Mouse (Mus musculus): ENCODE measurements around the gene Nts.
"Not testable (repeated sequence)": the region's sequence is repeated elsewhere in the genome, so short reads cannot be mapped to it uniquely, and the experiment has no call there.

The Nts gene

GRCm38 (mm10) chr10:102490386-102490785 lies at the start of gene Nts:
Nts (minus strand) TSS chr10:102490486.
- no peak for DNase-seq (ENCODE audit: low spot score in 2 of 2)

DNA sequence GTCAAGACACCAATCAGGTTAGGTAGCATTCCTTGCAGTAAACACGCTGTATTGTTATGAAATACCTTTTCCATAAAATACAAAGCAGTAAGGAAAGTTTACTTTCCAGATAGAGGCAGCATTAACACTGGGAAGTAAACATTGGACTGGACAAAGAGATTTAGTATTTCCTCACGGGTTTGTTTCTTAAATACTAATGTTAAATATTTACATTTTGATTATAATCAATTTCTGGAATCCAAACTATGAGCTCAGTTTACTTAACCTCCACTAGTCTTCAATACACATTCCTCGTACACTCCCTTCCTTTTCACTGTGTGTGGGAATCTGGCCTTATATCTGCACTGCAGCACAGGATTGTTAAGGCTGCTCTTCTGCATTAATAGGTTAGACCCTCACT lies 37.6 kb upstream of the Nts start:
- no peak for DNase-seq (ENCODE audit: low spot score in 2 of 2)

- DNase-seq (ENCODE audit: low spot score in 2 of 2), result no peak
These were observed 23.9 kb upstream of the Nts start for GRCm38 (mm10) chr10:102514159-102514558.

DNA sequence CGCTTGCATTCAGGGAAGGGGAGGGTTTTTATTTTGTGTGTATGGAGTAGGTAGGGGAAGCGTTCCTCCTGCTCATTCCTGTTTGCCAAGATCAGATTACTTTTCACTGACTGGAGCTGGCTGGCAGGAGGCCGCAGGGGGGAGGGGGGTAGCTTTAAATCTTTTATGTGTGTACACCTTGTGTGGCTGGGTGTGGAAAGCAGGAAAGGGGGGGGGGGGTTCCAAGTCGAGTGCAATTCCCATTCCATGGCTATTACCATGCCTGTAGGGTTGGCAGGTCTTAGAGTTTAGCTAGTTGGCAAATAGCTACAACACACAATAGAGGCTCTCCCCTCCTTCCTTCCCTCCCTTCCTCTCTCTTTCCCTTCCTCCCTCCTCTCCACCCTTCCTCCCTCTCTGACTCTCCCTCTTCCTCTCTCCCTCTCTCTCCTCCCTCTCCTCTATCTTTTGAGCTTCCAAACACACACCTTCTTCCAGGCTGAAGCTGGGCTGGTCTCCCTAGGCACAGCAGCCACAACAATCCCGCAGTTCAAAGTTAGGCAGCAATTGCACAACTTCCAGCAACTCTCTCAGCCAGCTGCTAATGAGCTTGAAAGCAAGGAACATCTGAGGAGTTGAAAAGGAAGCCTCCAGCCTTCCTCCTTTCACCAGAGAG lies 21.6 kb upstream of the Nts start, which contains the start of gene Rassf9:
Rassf9 (plus strand) TSS at position 416 of the 655 bp plus-strand sequence.
- DNase-seq (ENCODE audit: low spot score in 2 of 2), result peak; percentile 6 to 33

DNA sequence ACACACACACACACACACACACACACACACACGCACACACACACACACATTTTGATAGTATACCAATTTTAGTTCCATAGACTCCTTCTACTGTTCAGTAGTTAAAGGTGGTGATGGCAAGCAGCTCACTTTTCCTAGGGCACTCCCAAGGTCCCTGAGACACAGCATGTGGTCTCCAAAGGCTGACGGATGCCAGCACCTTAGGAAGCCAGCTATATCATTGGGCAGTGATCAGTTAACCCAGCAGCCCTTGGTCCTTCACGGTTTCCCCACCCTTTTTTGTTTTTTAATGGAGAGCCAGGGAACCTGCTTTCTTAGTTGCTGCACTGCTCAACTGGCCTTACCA lies 21.1 kb upstream of the Nts start:
- DNase-seq (ENCODE audit: low spot score in 2 of 2), result no peak

DNA sequence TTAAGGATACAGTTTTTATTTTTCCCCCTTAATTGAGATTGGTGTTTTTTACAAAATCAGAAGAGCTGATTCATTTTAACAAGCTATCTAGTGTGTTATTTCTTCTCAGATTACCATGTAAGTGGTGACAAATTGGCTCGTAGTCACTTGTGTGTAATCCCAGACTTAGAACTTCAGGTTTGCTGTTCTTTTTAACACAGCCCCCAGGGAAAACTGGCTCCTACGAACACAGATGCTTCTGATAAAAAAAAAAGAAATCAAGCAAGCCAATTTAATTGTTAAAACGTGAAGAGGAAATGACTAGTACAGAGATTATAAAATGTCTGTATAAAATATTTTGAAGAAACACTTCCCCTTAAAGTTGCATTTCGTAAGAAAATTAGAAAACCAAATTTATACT lies 17.1 kb upstream of the Nts start:
- no peak for DNase-seq (ENCODE audit: low spot score in 2 of 2)

DNA sequence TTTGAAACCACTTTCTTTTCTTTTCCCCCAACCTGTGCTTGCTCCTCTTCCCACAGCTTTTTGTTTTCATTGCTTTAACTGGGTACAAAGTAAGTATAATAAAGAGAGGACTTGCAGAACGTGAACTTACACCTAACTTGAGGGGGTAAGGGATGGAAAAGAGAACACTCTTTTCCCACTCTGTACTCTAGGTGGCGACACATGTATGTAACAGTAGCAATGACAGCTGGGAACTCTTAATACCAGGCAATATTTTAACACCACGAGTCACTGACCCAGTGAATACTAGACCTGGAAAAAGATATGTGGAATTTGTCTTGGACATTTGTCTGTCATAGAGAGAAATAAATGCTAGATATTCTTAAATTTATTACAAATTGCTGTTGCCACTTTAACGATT lies 8.5 kb upstream of the Nts start:
- DNase-seq (ENCODE audit: low spot score in 2 of 2), result no peak

- DNase-seq (ENCODE audit: low spot score in 2 of 2), result peak in 1 of 2 experiments; percentile 6
These were observed 1.5 kb upstream of the Nts start for GRCm38 (mm10) chr10:102491792-102492191.

- DNase-seq (ENCODE audit: low spot score in 2 of 2), result no peak
These were observed 20.9 kb downstream of the Nts start for GRCm38 (mm10) chr10:102469412-102469811.

- DNase-seq (ENCODE audit: low spot score in 2 of 2), result peak in 1 of 2 experiments; percentile 8
These were observed 38.5 kb downstream of the Nts start for GRCm38 (mm10) chr10:102451756-102452155.

- no peak for DNase-seq (ENCODE audit: low spot score in 2 of 2)
These were observed 40.8 kb downstream of the Nts start for GRCm38 (mm10) chr10:102449449-102449848.

- DNase-seq (ENCODE audit: low spot score in 2 of 2), result no peak
These were observed 45.3 kb downstream of the Nts start for GRCm38 (mm10) chr10:102444912-102445556.

GRCm38 (mm10) chr10:102435467-102435866 lies 54.8 kb downstream of the Nts start:
- not testable (repeated sequence) for DNase-seq (ENCODE audit: low spot score in 2 of 2)

GRCm38 (mm10) chr10:102435048-102435447 lies 55.2 kb downstream of the Nts start:
- DNase-seq (ENCODE audit: low spot score in 2 of 2), result peak in 1 of 2 experiments; percentile 6

Data from urinary bladder, postnatal 36 days (tissue).